ENCODE assay signal across 1 mouse cellular context in genomic region chr7:3585763-3586162, GRCm38 (mm10).
TF ChIP-seq lines count a peak whose summit lies in the region.

No protein-coding gene starts in this region.

TF ChIP-seq in ES-E14, 5 proteins besides CTCF, POLR2A, EP300 and RAD21 (continued from another document):
- TF ChIP-seq ZC3H11A (IDR thresholded peaks at IDR 0.05; ENCODE audit: borderline replicate concordance, low read depth, low read length) = no peak
- TF ChIP-seq CHD2 (IDR thresholded peaks at IDR 0.05; ENCODE audit: low read depth, low read length) = no peak
TF ChIP-seq in ES-E14: peak in this region for 0.
